Mouse (Mus musculus) thymus, adult 2 months (tissue): ENCODE measurements at regions not wholly inside any gene's neighbourhood (a gene's known extent, or its start where the extent isn't known, plus 50 kb on each side); places are given as distances from the start of the nearest gene placed in this dataset.

Experiments used
- DNase-seq: peaks from one replicate; pipeline ENCODE4 v3.0.0; 2021
- H3K27ac ChIP-seq: fragments of 200-500 bp; 2 replicates; pipeline ENCODE4 v1.5.1; 2012; ENCODE audit warnings: low read length, control low read depth; ENCODE audit not compliant: control insufficient read depth, insufficient read depth
- H3K27me3 ChIP-seq: fragments of 200-500 bp; 2 replicates; pipeline ENCODE4 v1.6.1; 2012; ENCODE audit warnings: mild to moderate bottlenecking, low read length, moderate library complexity, mixed read lengths; ENCODE audit not compliant: control insufficient read depth, insufficient read depth
- H3K36me3 ChIP-seq: fragments of 200-500 bp; 2 replicates; pipeline ENCODE4 v1.6.1; 2012; ENCODE audit warnings: mild to moderate bottlenecking, low read length, moderate library complexity; ENCODE audit not compliant: control insufficient read depth, insufficient read depth
- H3K4me1 ChIP-seq: fragments of 200-500 bp; replicated peaks from 2 replicates; pipeline ENCODE4 v1.6.1; 2012; ENCODE audit warnings: low read length; ENCODE audit not compliant: control insufficient read depth, insufficient read depth
- H3K4me3 ChIP-seq: fragments of 200-500 bp; 2 replicates; pipeline ENCODE4 v1.5.1; 2012; ENCODE audit warnings: mild to moderate bottlenecking, low read length, control low read depth, moderate library complexity; ENCODE audit not compliant: control insufficient read depth, insufficient read depth
- CTCF ChIP-seq: fragments of 200-500 bp; IDR thresholded peaks from 2 replicates; pipeline ENCODE4 v1.5.1; 2012; ENCODE audit warnings: mild to moderate bottlenecking, control low read depth, low read length, moderate library complexity, borderline replicate concordance; ENCODE audit not compliant: control insufficient read depth, poor library complexity, insufficient read depth; ENCODE audit errors: extremely low read depth
- POLR2A ChIP-seq: fragments of 200-500 bp; IDR thresholded peaks from 2 replicates; pipeline ENCODE4 v1.6.1; 2012; ENCODE audit warnings: mild to moderate bottlenecking, low read length, control low read depth, moderate library complexity; ENCODE audit not compliant: control insufficient read depth, poor library complexity, insufficient read depth; ENCODE audit errors: extremely low read depth
- WGBS: fragments of 180-500 bp; shearing (Covaris S2); methylation state at CpG from one replicate; pipeline ENCODE4 v1.1.7; 2018; 5-methylcytosine and 5-hydroxymethylcytosine counted together

DNA sequence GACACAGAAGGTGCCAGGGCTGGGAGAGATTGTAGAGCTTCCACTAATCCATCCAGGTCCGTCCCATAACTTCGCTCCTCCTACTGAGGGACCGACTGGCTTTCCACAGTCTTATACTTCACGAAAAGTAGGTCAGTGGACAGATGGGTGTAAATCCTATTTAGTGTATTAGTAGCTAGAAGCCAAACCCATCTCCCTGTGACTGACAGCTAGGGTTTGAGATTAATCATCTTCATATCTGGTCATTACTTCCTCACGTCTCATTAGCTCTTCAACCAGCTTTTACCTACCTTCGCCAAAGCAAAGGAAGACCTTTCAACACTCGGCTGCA is 60.4 kb upstream of the Scaf11 start:
- DNase-seq, result no peak
- Histone ChIP-seq H3K4me3 (no peak overlapping the region), H3K36me3 (no peaks in the 10 kb centered on the region), H3K4me1 (peaks cover 3% of the 10 kb centered on the region), H3K27ac (no peak overlapping the region), H3K27me3 (no peaks in the 10 kb centered on the region)
- TF ChIP-seq POLR2A, result no peak
- TF ChIP-seq CTCF, result no peak
- WGBS, result 93% methylated on average over 7 of the region's 7 CpGs

GRCm38 (mm10) chr15:96520412-96521124 is 59.9 kb upstream of the Scaf11 start:
- Histone ChIP-seq H3K36me3 (no peaks in the 10 kb centered on the region), H3K4me1 (peaks cover 3% of the 10 kb centered on the region; the same call in 1 of the 2 replicates), H3K27me3 (no peaks in the 10 kb centered on the region), H3K4me3 (no peak overlapping the region), H3K27ac (no peak overlapping the region)
- TF ChIP-seq POLR2A, result no peak
- peak; percentile 78; the same call in 1 of the 2 replicates for TF ChIP-seq CTCF
- peak; percentile 80 for DNase-seq
- WGBS, result 65% methylated on average over 18 of the region's 18 CpGs

DNA sequence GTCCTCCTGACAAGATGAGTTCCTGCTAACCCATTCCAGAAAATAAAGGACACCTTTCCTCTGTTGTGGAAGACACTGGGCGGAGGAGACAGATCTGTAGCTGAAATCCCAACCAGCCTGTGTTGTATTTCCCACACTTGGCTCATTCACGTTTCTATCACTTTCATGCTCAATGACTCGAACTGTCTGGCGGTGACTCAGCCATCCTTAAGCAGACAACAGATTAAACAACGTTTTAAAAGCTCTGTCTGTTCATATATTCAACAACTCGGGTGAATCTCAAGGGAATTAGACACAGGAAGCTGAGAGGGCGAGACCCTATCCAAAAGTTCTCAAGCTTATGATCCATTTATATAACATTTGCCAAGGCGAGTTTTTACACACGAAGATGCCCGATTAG is 57.5 kb upstream of the Scaf11 start:
- H3K4me3 ChIP-seq, result no peak overlapping the region
- no peak for DNase-seq
- no peak overlapping the region for H3K27ac ChIP-seq
- H3K27me3 ChIP-seq, result no peaks in the 10 kb centered on the region
- 69% methylated on average over 10 of the region's 10 CpGs for WGBS
- no peaks in the 10 kb centered on the region for H3K4me1 ChIP-seq
- TF ChIP-seq CTCF (no peak), POLR2A (no peak)
- H3K36me3 ChIP-seq, result no peaks in the 10 kb centered on the region

GRCm38 (mm10) chr15:96515620-96516019 is 55.0 kb upstream of the Scaf11 start:
- no peaks in the 10 kb centered on the region for H3K27me3 ChIP-seq
- no peaks in the 10 kb centered on the region for H3K36me3 ChIP-seq
- no peak for TF ChIP-seq CTCF
- no peak for TF ChIP-seq POLR2A
- no peaks in the 10 kb centered on the region for H3K4me1 ChIP-seq
- no peak overlapping the region for H3K27ac ChIP-seq
- 51% methylated on average over 2 of the region's 2 CpGs for WGBS
- DNase-seq, result no peak
- H3K4me3 ChIP-seq, result no peak overlapping the region

DNA sequence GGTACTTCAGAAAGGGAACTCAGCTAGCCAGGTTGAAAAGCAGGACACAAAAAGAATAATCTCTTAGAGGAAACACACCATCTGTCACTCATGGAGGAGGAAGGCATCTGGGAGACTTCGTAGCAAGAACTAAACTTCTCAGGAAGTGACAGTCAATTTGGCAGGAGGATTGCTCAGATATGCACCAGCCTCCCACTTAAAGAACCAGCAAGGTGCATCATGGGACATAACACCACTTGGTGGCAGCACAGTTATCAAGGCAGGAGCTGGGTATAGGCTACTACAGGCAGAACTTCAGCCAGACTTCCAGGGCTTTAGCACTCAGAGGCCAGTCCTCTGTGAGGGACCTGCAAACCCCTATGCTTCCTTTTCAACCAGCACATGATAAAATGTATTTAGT is 52.0 kb upstream of the Scaf11 start:
- Histone ChIP-seq H3K36me3 (no peaks in the 10 kb centered on the region), H3K27ac (no peak overlapping the region), H3K27me3 (no peaks in the 10 kb centered on the region), H3K4me3 (no peak overlapping the region), H3K4me1 (no peaks in the 10 kb centered on the region)
- WGBS, result 46% methylated on average over 1 of the region's 1 CpGs
- DNase-seq, result peak; percentile 36
- TF ChIP-seq CTCF, result no peak
- no peak for TF ChIP-seq POLR2A
